Mouse (Mus musculus) kidney, postnatal 0 days (tissue): ENCODE results near the gene Zfhx2. TPM values are rescaled to one million over a fixed set of nuclear protein-coding genes. Genes with fewer than 3 reads are reported as not detected.
A peak's percentile ranks its signal among the peaks of the same experiment; 100 is the strongest.

Experiments
- ATAC-seq: fragments of 200-750 bp; cut with Nextera tagmentation; replicated peaks from 2 replicates; pipeline ENCODE4 v1.8.0; 2017; ENCODE audit warnings: low read depth, moderate number of reproducible peaks, moderate TSS enrichment, moderate library complexity; ENCODE audit not compliant: low FRiP score
- DNase-seq: peaks from one replicate; pipeline ENCODE4 v3.0.0-alpha.2; 2016; ENCODE audit warnings: low spot score
- H3K27ac ChIP-seq: fragments of 300-500 bp; sonication (generic); 2 replicates; pipeline ENCODE4 v1.5.1; 2014; ENCODE audit warnings: mild to moderate bottlenecking
- H3K27me3 ChIP-seq: fragments of 300-500 bp; sonication (generic); 2 replicates; pipeline ENCODE4 v1.6.1; 2014; ENCODE audit warnings: low read length, mixed read lengths; ENCODE audit not compliant: insufficient read depth
- H3K36me3 ChIP-seq: fragments of 300-500 bp; sonication (generic); 2 replicates; pipeline ENCODE4 v1.6.1; 2014; ENCODE audit warnings: low read length, mixed read lengths; ENCODE audit not compliant: insufficient read depth
- H3K4me1 ChIP-seq: fragments of 300-500 bp; sonication (generic); replicated peaks from 2 replicates; pipeline ENCODE4 v1.6.1; 2014; ENCODE audit warnings: antibody characterized with exemption, low read length, mixed read lengths; ENCODE audit not compliant: insufficient read depth
- H3K4me2 ChIP-seq: fragments of 300-500 bp; sonication (generic); 2 replicates; pipeline ENCODE4 v1.6.1; 2014; ENCODE audit warnings: mild to moderate bottlenecking, low read length, moderate library complexity, mixed read lengths
- H3K4me3 ChIP-seq: fragments of 300-500 bp; sonication (generic); replicated peaks from 2 replicates; pipeline ENCODE4 v1.5.1; 2014; ENCODE audit warnings: low read depth, low read length
- H3K9ac ChIP-seq: fragments of 300-500 bp; sonication (generic); 2 replicates; pipeline ENCODE4 v1.6.1; 2014; ENCODE audit warnings: low read depth, low read length
- H3K9me3 ChIP-seq: fragments of 300-500 bp; sonication (generic); replicated peaks from 2 replicates; pipeline ENCODE4 v1.6.1; 2016; ENCODE audit warnings: low read length, inconsistent platforms, mixed read lengths
- CTCF ChIP-seq: IDR thresholded peaks from 2 replicates; pipeline ENCODE4 v1.5.1; 2016; ENCODE audit warnings: antibody characterized with exemption, low read depth, mild to moderate bottlenecking, moderate library complexity
- WGBS: fragments of 180-500 bp; shearing (Covaris S2); extraction: QIAGEN DNeasy Blood & Tissue Kit; methylation state at CpG from one replicate; pipeline ENCODE4 v1.1.7; 2014; 5-methylcytosine and 5-hydroxymethylcytosine counted together
- polyA plus RNA-seq: library from polyadenylated mRNA; unstranded; fragments of >200 nt; fragmentation: Nextera tagmentation; extraction: Ambion mirVana; gene quantifications from 2 replicates; pipeline ENCODE4 v1.2.1, GENCODE M21; 2015

Gene Zfhx2
- polyA plus RNA-seq, result 2.0 and 2.4 TPM in 2 replicates

GRCm38 (mm10) chr14:55092011-55092577, at the start of gene Zfhx2:
Zfhx2 (minus strand) TSS chr14:55092324.
- H3K27ac ChIP-seq, result peak within 1 kb of the TSS; percentile 65; the same call in 1 of the 2 replicates
- peak within 1 kb of the TSS; percentile 54 for H3K4me3 ChIP-seq
- peak; percentile 29; the same call in 1 of the 2 replicates for TF ChIP-seq CTCF
- no peaks in the 10 kb centered on the region for H3K27me3 ChIP-seq
- H3K9me3 ChIP-seq, result no peaks in the 10 kb centered on the region
- peak within 1 kb of the TSS; percentile 60 for H3K9ac ChIP-seq
- H3K4me1 ChIP-seq, result peaks cover 19% of the 10 kb centered on the region
- H3K36me3 ChIP-seq, result no peaks in the 10 kb centered on the region
- H3K4me2 ChIP-seq, result peak within 1 kb of the TSS; percentile 67
- ATAC-seq (peak; percentile 86), DNase-seq (peak; percentile 89)
- under 1% methylated on average over 34 of the region's 34 CpGs for WGBS

- 0 out of 2 replicates have a peak overlapping the region, but pooled peaks have one; percentile 5 for H3K27ac ChIP-seq
- ATAC-seq, result 0 out of 2 replicates have a peak, but pooled peaks have one; percentile 63
- DNase-seq, result peak; percentile 35
- TF ChIP-seq CTCF, result no peak
- WGBS, result 29% methylated on average over 7 of the region's 7 CpGs
- no peaks in the 10 kb centered on the region for H3K9me3 ChIP-seq
- no peak overlapping the region for H3K4me3 ChIP-seq
- no peaks in the 10 kb centered on the region for H3K36me3 ChIP-seq
- no peaks in the 10 kb centered on the region for H3K27me3 ChIP-seq
- no peak overlapping the region for H3K4me2 ChIP-seq
- H3K9ac ChIP-seq, result no peak overlapping the region
- H3K4me1 ChIP-seq, result no peaks in the 10 kb centered on the region
Measured at GRCm38 (mm10) chr14:55139313-55139712, 47.2 kb upstream of the Zfhx2 start.

DNA sequence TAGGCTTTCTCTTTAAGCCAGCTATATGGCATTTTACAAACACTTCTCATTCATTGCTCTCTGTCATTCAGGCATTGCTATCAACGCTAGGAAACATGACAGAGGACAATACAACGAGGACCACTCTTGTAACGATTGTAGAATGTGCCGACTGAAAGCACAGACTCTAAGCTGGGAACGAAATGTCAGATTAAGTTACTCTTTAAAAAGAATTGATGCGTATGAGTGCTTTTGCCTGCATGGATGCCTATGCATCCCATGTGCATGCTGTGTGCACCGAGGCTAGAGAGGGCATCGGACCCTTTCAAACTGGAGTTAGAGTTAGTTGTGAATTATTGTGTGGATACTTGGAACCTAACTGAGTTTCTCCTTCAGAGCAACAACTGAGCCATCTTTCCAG, 43.6 kb upstream of the Zfhx2 start:
- no peak overlapping the region for H3K27ac ChIP-seq
- ATAC-seq (no peak), DNase-seq (no peak)
- H3K27me3 ChIP-seq, result no peaks in the 10 kb centered on the region
- H3K4me3 ChIP-seq, result no peak overlapping the region
- WGBS, result 42% methylated on average over 8 of the region's 8 CpGs
- no peak overlapping the region for H3K4me2 ChIP-seq
- no peak overlapping the region for H3K9ac ChIP-seq
- H3K9me3 ChIP-seq, result no peaks in the 10 kb centered on the region
- no peak for TF ChIP-seq CTCF
- H3K4me1 ChIP-seq, result no peaks in the 10 kb centered on the region
- no peaks in the 10 kb centered on the region for H3K36me3 ChIP-seq

DNA sequence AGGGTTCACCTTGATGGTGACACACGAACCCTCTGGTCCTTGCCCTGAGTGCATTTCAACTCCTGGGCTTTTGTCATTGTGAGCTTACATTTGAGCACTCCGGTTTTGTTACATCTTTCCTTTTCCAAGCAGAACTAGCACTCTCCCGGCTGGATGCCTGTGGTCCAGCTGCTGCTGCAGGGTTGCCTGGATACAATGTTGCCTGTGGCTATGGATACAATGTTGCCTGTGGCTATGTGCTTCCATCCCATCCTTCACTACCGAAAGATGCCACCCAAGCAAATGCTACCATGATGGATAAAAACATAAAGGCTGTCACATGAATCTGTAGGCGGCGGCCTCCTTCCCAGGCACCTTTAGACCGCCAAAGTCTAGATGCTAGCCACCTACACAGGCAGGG, 34.4 kb upstream of the Zfhx2 start:
- H3K27ac ChIP-seq, result no peak overlapping the region
- TF ChIP-seq CTCF, result no peak
- no peaks in the 10 kb centered on the region for H3K9me3 ChIP-seq
- no peaks in the 10 kb centered on the region for H3K27me3 ChIP-seq
- WGBS, result 88% methylated on average over 7 of the region's 7 CpGs
- no peak overlapping the region for H3K4me3 ChIP-seq
- H3K9ac ChIP-seq, result no peak overlapping the region
- ATAC-seq, result no peak
- H3K4me1 ChIP-seq, result peaks cover 4% of the 10 kb centered on the region; the same call in 1 of the 2 replicates
- H3K4me2 ChIP-seq, result no peak overlapping the region
- no peak for DNase-seq
- H3K36me3 ChIP-seq, result no peaks in the 10 kb centered on the region

GRCm38 (mm10) chr14:55125711-55126110, 33.6 kb upstream of the Zfhx2 start:
- H3K27ac ChIP-seq, result no peak overlapping the region
- DNase-seq, result no peak
- H3K4me1 ChIP-seq, result peaks cover 4% of the 10 kb centered on the region; the same call in 1 of the 2 replicates
- no peak for TF ChIP-seq CTCF
- no peaks in the 10 kb centered on the region for H3K36me3 ChIP-seq
- no peak for ATAC-seq
- WGBS, result 82% methylated on average over 5 of the region's 5 CpGs
- no peak overlapping the region for H3K4me2 ChIP-seq
- H3K9me3 ChIP-seq, result no peaks in the 10 kb centered on the region
- H3K9ac ChIP-seq, result no peak overlapping the region
- no peak overlapping the region for H3K4me3 ChIP-seq
- no peaks in the 10 kb centered on the region for H3K27me3 ChIP-seq

- H3K36me3 ChIP-seq, result no peaks in the 10 kb centered on the region
- H3K4me1 ChIP-seq, result peaks cover 4% of the 10 kb centered on the region; the same call in 1 of the 2 replicates
- H3K9me3 ChIP-seq, result no peaks in the 10 kb centered on the region
- 0 out of 2 replicates have a peak overlapping the region, but pooled peaks have one; percentile 15 for H3K9ac ChIP-seq
- ATAC-seq (no peak), DNase-seq (no peak)
- H3K27ac ChIP-seq, result no peak overlapping the region
- whole genome bisulfite sequencing, result 41% methylated on average over 8 of the region's 8 CpGs
- no peak for TF ChIP-seq CTCF
- H3K27me3 ChIP-seq, result no peaks in the 10 kb centered on the region
- H3K4me3 ChIP-seq, result no peak overlapping the region
- H3K4me2 ChIP-seq, result peak overlapping the region; percentile 35
Measured at GRCm38 (mm10) chr14:55122359-55122758, 30.2 kb upstream of the Zfhx2 start.
